Mouse (Mus musculus) urinary bladder, adult 2 months (tissue): Measurements from ENCODE around the gene Vwa8. TPM values are rescaled to one million over a fixed set of nuclear protein-coding genes. Genes with fewer than 3 reads are reported as not detected.

ENCODE experiments used
- DNase-seq: peaks from one replicate; pipeline ENCODE4 v3.0.0; 2022; ENCODE audit warnings: low spot score
- polyA plus RNA-seq: library from polyadenylated mRNA; depleted of rRNA; stranded (reverse); fragments of >200 nt; gene quantifications from 2 replicates; pipeline ENCODE4 v1.2.3, GENCODE M21; 2012; rRNA removed

Vwa8 gene
- polyA plus RNA-seq, 1 experiment, result 23.9 TPM

GRCm38 (mm10) chr14:79226741-79227140 lies 377.9 kb downstream of the Vwa8 start:
- no peak for DNase-seq

GRCm38 (mm10) chr14:79227955-79228354 lies 379.1 kb downstream of the Vwa8 start:
- no peak for DNase-seq

GRCm38 (mm10) chr14:79231677-79232076 lies 382.8 kb downstream of the Vwa8 start:
- peak; percentile 11 for DNase-seq

GRCm38 (mm10) chr14:79233697-79234096 lies 384.8 kb downstream of the Vwa8 start:
- DNase-seq, result no peak

GRCm38 (mm10) chr14:79234513-79234912 lies 385.7 kb downstream of the Vwa8 start:
- DNase-seq, result no peak

- DNase-seq, result no peak
Observed at GRCm38 (mm10) chr14:79235157-79235556, 386.3 kb downstream of the Vwa8 start.

GRCm38 (mm10) chr14:79236261-79236660 lies 387.4 kb downstream of the Vwa8 start:
- DNase-seq, result no peak

- DNase-seq, result no peak
Observed at GRCm38 (mm10) chr14:79239402-79239801, 390.6 kb downstream of the Vwa8 start.

- DNase-seq, result no peak
Observed at GRCm38 (mm10) chr14:79241057-79241570, 392.3 kb downstream of the Vwa8 start.

- DNase-seq, result no peak
Observed at GRCm38 (mm10) chr14:79241656-79242385, 393.0 kb downstream of the Vwa8 start.

GRCm38 (mm10) chr14:79242386-79242720 lies 393.5 kb downstream of the Vwa8 start:
- no peak for DNase-seq

- no peak for DNase-seq
Observed at GRCm38 (mm10) chr14:79243038-79243883, 394.4 kb downstream of the Vwa8 start.

- DNase-seq, result no peak
Observed at GRCm38 (mm10) chr14:79244571-79244970, 395.7 kb downstream of the Vwa8 start.

GRCm38 (mm10) chr14:79251727-79252285 lies 403.0 kb downstream of the Vwa8 start:
- DNase-seq, result no peak

Other genes with a start within 250 kb of the Vwa8 start
- gene Dgkh, start 116.3 kb upstream of the Vwa8 start, polyA plus RNA-seq, result 5.6 and 6.2 TPM in 2 replicates